Mouse (Mus musculus): ENCODE measurements at regions not wholly inside any gene's neighbourhood (a gene's known extent, or its start where the extent isn't known, plus 50 kb on each side); places are given as distances from the start of the nearest gene placed in this dataset.
"Not testable (repeated sequence)": the region's sequence is repeated elsewhere in the genome, so short reads cannot be mapped to it uniquely, and the experiment has no call there.

DNA sequence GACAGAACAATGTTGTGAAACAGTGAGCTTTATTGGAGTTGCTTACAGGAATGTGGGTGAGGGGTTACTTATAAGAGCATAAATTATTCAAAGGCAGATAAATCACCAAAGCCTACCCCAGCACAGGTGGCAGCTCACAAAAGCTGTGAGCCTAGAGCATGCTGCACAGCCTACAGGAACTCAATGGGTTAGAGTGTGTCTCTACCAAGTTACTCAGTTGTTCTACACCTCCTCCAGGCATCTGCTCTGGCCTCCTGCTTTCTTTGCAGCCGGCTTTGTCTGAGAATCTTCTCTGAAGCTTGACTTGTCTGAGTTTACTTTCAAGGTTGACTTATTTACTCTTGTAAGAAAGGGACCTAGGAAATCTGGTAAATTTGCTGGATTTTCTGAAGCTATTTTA is 336.5 kb downstream of the Fscb start:
- no peak for DNase-seq (ENCODE audit: extremely low spot score)

DNA sequence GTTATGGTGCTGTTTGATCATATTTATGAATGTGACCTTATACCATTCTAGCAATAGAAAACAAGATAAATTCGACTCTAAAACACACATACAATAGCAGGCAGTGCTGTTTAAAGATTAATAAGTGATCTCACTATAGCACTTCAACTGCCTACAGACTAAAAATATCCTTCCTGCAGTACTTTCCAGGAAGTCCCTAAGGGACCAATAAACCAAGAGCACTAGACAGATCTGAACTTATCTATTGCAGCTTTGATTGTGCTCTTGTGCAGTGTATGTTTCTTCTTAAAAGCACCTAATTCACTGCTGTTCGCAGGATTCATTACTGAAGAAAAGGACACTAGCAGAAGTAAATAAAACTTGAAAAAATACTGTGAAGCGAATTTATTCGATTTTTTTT is 358.1 kb downstream of the Fscb start:
- DNase-seq (ENCODE audit: extremely low spot score), result no peak

DNA sequence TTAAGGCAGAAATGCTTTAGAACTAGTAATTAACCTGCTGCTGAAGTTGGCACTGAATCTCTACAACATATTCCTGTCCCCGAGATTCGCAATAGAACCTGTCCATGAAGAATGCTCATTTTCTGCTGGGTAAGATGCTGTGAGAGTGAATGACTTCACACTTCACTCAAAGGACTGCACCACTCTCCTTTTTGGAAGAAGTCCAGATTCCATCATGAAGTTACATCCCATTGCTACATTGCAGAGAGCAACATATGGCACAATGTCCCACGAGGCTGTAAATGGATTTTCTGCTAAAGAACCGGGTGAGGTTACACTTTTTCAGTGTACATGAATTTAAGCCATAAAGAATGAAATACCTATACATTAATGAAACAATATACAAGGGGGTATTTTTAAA is 360.0 kb downstream of the Fscb start:
- DNase-seq (ENCODE audit: extremely low spot score), result no peak

DNA sequence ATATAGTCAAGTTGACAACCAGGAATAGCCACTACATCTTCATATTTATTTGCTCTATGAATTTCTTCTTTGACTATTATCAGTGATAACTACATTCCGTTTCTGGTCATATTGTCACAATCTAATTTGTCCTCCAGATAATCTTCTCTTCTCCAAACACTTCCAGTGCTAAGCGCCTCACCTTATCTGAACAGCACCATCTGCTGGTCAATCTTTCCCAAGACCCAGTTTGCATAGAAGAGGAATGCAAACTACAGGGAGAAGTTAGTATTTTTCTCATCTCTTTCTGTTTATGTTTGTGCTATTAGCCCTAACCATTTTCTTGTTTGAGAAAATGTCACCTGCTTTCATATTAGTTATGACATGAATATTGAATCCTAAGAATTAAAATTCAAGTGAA is 370.3 kb downstream of the Fscb start:
- DNase-seq (ENCODE audit: extremely low spot score), result peak; percentile 9

DNA sequence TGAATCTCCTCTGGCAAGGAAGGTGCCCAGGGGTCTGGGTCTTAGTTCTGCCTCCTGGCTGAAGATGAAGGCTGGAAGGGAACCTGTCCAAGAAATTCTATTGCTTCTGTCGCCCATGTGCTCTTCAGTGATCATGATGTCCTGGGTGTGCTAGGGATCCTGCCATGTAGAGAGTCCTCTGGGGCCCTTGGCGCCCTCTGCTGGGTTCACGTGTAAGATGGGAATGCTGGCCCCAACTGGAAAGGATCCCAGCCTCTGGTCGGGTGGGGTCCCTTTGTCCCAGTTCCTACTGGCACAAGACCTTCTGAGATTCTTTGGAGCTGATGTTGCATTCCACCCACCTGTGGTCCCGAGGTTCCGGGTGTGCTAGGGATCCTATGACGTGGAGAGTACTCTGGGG is 397.7 kb downstream of the Fscb start:
- no peak for DNase-seq (ENCODE audit: extremely low spot score)

DNA sequence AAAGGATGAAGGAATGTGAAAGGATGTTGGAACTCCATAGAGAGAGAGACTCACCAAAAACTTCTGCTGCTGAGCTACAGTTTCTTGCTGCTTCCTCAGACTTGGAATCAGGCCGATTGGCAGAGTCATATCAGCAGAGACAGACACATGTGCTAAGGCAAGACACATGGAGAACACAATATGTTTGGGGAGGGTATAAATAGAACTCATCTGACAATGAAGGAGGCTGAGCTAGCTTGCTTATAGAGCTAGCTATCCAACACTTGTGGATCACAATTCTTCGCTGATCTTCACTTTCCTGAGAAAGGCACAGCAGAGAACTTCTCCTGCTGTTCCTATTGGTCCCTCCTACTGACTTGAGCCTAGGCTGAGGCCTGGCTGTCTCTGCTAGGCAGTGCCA is 429.0 kb downstream of the Fscb start:
- DNase-seq (ENCODE audit: extremely low spot score), result no peak

DNA sequence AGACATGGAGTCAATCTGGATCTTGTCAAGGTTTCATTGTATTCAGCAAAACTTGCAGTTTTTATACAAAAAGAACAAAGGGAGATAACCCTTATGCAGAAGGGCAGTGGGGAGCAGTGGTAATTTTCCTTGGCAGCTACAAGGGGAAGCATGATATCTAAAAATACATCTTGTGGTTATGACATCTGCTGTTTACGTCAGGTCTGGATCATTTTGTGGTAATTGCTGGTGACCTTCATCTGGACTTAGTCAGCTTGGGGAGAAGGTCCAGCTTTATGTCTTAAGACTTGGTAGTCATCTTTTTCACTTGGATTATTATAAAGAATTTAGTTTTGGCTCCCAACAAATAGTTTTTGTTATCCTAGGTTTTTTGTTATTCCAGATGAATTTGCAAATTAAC is 465.9 kb downstream of the Fscb start:
- DNase-seq (ENCODE audit: extremely low spot score), result not testable (repeated sequence)
